Mouse (Mus musculus) G1E-ER4 (cell line): ENCODE results near the gene Abhd17b. TPM values are rescaled to one million over a fixed set of nuclear protein-coding genes. Genes with fewer than 3 reads are reported as not detected.

Experiments used
- GATA1 ChIP-seq: IDR thresholded peaks from one replicate; pipeline ENCODE4 v1.8.0; 2012; ENCODE audit warnings: low read length, inconsistent platforms
- polyA plus RNA-seq: library from polyadenylated mRNA; stranded (reverse); fragments of >175 nt; gene quantifications from 2 replicates; pipeline ENCODE4 v1.2.3, GENCODE M21; 2012

The Abhd17b gene
- polyA plus RNA-seq, 1 experiment: 12.4 TPM

DNA sequence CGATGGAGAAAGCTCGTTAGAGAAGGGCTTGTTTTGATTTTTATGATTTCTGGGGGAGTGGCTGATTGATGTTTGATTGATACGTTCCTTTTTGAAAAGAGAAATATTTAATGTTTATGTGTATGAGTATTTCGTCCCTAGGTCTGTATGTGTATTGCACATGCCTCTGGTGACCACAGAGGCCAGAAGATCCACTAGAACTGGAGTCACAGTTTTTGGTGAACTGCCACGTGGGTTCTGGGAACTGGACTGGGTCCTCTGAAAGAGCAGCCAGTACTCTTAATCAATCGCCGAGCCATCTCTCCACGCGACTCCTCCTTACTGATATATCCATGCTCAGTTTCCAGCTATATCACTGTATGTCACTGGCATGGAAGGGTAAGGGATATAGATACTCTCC, 62.5 kb downstream of the Abhd17b start:
- no peak for TF ChIP-seq GATA1

- no peak for TF ChIP-seq GATA1
These were observed 63.5 kb downstream of the Abhd17b start for GRCm38 (mm10) chr19:21716456-21716855.

DNA sequence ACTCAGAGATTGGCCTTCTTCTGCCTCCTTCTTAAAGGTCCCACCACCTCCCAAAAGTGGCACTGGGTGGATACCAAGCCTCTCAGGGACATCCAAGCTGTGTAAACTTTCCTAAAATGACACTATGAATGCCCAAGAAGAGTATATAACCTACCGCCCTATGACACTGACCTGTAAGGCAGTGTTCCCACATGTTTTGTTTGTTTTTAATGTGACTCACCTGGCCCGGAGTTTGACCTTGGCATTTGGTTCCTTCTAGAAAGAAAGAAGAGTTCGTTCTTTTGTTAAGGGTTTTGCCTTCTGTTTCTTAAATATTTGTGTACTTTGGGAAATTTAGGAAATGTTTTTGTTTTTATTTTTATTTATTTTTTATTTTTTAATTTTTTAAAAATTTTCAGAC, 66.2 kb downstream of the Abhd17b start:
- no peak for TF ChIP-seq GATA1

GRCm38 (mm10) chr19:21720950-21721349, 68.0 kb downstream of the Abhd17b start:
- no peak for TF ChIP-seq GATA1

GRCm38 (mm10) chr19:21723911-21724655, 71.1 kb downstream of the Abhd17b start:
- no peak for TF ChIP-seq GATA1

- TF ChIP-seq GATA1: no peak
These were observed 72.2 kb downstream of the Abhd17b start for GRCm38 (mm10) chr19:21725168-21725567.

- TF ChIP-seq GATA1: no peak
These were observed 74.1 kb downstream of the Abhd17b start for GRCm38 (mm10) chr19:21727081-21727480.

GRCm38 (mm10) chr19:21728342-21728741, 75.4 kb downstream of the Abhd17b start:
- TF ChIP-seq GATA1: no peak

GRCm38 (mm10) chr19:21731887-21732286, 78.9 kb downstream of the Abhd17b start:
- no peak for TF ChIP-seq GATA1

GRCm38 (mm10) chr19:21733176-21733575, 80.2 kb downstream of the Abhd17b start:
- no peak for TF ChIP-seq GATA1

GRCm38 (mm10) chr19:21734112-21734511, 81.1 kb downstream of the Abhd17b start:
- no peak for TF ChIP-seq GATA1

Other genes with a start within 250 kb of the Abhd17b start
- gene Gda, start 179.7 kb upstream of the Abhd17b start, polyA plus RNA-seq: 3.4 and 5.2 TPM in 2 replicates
- gene 1110059E24Rik, start 209 bp upstream of the Abhd17b start, polyA plus RNA-seq: 0.43 and 0.63 TPM in 2 replicates
- gene Cemip2, start 125.2 kb downstream of the Abhd17b start, polyA plus RNA-seq: 8.5 and 10.0 TPM in 2 replicates